Mouse (Mus musculus): ENCODE results near the gene Teddm2.

DNA sequence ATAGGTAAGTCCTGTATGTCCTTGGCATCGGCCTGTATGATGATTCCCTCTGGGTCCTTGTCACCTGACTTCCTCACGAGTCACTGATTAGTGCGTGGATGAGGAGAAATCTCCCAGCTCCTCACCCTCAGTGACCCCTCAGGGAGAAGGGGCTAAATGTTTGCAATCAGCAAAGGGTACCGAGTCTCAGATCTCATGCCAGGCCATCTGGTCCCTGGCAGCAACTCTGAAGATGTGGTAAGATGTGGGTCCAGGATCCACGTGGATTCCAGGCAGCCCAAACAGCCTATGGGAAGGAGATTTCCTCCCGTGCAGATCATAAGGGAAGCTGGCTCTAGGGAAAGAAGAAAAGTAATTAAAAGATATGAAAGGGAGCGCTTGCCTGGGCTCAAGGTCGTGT, 44.1 kb downstream of the Teddm2 start:
- no peak for TF ChIP-seq CTCF (IDR thresholded peaks at IDR 0.05; ENCODE audit: borderline replicate concordance, control insufficient read depth, extremely low read depth, insufficient read depth, low read length, poor library complexity)
- TF ChIP-seq POLR2A (IDR thresholded peaks at IDR 0.05; ENCODE audit: control insufficient read depth, extremely low read depth, insufficient read depth, low read length, poor library complexity), result no peak

Data from thymus, adult 2 months (tissue).